Mouse (Mus musculus) ovary, postnatal 36 days (tissue): Measurements from ENCODE around the gene Gna15.

ENCODE experiments used
- DNase-seq: peaks from one replicate; pipeline ENCODE4 v3.0.0; 2022; ENCODE audit warnings: low spot score, mixed read lengths

Gene Gna15

DNA sequence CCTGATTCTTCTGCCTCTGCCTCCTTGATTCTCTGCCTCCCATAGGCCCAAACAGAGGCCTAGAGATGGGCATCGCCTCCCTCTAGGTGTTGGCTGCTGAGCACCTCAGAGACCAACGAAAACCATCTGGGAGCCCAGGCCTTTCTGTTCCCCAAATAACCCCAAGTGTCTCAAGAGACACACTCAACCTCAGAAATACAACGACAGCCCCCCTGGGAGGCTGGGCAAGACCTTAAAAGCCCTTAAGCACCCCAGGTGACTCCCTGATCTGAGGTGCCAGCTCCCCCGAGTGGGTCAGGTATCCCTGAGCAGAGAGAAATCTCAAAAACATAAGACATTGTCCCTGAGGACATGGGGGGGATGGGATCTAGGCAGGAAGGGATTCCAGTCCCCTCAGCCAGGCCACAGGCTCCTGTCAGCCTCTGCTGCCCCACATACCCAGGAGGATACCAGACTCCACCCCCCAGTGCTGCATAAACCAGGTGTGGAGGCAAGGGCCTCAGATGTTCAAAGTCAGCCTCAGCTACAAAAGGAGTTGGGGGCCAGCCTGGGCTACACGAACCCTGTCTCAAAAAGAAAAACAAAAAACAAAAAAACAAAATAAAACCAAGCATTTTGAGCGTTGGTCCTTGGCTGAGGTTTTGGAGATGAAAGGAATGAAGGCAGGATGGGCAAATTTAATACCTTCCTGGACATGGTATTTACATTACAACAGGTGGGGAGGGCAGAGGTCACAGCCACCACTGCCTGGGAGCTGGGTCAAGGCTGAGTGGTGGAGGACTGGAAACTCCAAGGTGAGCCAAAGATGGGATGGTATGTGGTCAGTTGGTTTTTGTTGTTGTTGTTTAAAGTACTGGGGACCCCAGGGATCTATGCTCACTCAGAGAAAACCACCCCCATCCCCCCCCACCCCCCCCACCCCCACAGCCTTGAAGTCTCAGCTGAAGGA is 30.1 kb upstream of the Gna15 start:
- DNase-seq: no peak

DNA sequence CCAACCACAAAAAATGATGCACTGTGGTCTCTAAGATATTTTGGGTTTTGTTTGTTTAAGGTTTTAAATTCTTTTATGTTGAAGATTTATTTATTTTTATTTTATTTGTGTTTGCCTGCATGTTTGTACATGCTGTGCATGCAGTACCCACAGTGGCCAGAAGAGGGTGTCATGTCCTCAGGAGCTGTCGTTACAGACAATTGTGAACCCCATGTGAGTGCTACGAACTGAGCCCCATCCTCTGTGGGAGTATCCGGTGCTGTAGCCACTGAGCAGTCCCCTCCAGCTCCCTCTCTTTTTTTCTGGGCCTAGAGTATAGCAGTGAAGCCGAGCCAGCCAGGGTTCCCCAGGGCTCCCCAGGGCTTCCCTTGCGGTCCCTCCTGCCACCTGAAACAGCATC is 29.2 kb upstream of the Gna15 start:
- DNase-seq: no peak

DNA sequence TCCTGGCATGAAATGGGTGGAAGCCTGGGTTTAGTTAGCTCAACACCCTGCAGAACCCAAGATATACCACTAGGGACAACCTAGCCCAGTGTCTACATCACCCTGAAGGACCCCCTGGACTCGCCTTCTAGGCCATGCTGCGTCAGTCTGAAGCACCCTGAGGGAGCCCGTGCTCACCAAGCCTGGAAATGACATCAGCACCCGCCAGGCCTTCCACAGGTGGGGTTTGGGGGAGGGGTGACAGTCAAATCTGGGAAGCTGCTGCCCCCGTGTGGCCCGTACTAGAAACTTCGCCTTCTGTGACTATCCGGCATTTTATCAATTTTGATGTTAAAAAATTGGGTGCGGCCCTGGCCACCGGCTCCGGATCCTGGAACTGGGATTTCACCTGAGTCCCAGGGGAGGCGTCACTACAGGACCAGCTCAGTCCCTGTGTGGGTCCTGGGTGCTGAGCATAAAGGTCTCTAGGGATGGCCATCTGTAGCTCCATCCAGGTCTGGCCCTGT is 27.6 kb upstream of the Gna15 start:
- peak; percentile 75 for DNase-seq

DNA sequence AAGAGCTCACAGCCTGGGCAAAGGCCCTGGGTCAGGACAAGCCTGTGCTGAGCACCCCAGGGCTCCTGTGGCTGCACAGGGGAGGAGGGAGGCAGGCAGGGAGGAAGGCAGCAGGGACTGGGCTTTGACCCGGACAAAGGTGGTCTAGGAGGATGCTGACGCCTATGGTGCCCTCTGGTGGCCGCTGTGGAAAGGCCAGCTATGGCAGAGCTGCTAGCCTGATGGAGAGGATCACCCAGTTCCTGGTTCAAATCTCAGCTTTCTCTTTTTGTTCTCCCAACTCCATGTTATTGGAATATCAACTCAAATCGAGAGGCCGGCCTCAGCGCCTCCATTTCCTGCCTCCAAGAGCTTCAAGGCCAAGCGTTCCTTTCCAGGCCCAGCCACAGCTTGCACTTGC is 26.2 kb upstream of the Gna15 start:
- peak; percentile 69 for DNase-seq

DNA sequence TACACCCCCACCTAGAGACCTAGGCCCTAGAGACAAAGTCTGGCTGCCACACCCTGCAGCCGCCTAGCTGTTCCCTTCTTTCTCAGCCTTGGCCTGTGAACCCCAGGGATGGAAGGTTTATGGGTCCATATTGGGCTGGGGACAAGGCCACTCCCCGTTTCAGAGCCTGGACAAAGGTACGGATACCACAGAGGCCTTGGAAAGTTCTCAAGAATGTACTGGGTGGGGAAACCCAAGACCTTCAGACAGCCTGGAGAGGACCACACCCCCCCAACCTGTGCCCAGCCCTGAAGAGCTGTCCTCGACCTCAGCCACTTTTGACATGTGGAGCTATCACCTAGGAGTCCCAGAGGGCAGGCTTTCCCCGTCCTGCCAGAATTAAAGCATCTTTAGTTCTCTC is 24.9 kb upstream of the Gna15 start:
- no peak for DNase-seq

DNA sequence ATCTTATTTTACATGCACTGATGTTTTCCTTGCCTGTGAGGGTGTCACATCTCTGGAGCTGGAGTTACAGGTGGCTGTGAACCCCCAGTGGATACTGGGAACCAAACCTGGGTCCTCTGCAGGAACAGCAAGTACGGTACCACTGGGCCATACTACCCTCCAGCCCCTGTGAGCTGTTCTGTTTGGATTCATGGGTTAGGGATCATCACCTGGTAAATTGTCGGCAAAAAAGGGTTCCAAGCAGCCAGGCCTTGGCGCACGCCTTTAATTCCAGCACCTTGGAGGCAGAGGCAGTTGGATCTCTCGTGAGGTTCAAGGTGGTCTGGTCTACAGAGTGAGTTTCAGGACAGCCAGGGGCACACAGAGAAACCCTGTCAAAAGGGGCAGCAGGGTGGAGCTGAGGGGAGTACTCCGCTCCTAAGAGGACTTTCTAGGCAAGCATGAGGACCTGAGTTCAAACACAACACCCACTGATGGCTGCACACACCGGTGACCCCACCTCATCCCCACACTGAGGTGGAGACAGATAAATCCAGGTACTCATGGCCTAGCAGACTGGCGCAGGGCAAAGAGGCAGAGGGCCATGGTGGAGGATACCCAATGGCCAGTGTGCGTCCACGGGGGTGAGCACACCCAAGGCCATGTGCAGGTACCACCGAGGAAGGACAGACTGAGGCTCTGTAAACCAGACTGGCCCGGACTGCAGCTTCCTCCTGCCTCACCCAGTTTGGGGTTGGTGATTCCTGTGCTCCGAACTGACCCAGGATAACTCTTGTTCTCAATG is 23.0 kb upstream of the Gna15 start:
- no peak for DNase-seq

DNA sequence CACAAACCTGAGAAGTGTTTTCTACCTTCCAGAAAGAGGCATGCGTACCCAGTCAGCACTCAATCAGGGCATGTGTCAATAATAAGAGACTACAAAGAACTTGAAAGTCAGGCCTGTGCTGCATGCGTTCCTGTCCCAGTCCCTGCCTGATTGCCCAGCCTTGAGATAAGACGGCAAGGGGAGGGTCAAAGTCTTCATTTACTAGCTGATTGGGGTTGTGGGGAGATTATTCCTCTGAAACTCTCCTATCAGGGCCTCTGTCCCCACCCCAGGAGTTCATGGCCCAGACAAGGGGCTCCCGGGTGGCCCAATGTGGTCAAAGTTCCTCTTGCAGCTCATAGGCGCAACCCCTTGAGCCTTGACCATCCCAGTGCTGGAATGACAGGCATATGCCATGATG is 22.3 kb upstream of the Gna15 start:
- no peak for DNase-seq

DNA sequence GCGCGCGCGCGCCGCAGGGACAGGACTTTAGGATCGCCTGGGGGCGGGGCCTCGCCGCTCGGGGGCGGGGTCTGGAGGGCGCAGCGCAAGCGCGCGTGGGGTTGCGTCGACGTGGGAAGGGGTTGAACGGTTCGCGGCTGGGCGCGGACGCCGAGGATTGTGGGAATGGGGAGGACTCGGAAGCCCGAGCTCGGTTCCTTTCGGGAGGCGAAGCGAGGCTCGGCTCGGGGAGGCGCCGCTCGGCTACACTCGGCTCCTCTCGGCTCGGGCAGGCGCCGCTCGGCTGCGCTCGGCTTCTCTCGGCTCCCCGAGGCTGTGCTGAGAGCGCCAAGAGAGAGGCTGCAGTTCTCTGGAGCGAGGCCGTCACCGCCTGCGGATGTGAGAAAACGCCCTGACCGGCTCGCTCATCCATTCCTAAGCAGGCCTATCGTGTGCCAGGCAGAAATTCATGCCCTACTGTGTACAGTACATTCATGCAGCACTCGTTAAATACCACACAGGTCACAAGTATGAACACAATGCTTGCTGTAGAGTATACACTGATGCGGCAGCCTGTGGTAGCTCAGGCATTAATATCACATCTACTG is 21.2 kb upstream of the Gna15 start, which contains the start of gene Gna11:
Gna11 (minus strand) TSS at position 30 of the 587 bp plus-strand sequence.
- DNase-seq: peak; percentile 100

DNA sequence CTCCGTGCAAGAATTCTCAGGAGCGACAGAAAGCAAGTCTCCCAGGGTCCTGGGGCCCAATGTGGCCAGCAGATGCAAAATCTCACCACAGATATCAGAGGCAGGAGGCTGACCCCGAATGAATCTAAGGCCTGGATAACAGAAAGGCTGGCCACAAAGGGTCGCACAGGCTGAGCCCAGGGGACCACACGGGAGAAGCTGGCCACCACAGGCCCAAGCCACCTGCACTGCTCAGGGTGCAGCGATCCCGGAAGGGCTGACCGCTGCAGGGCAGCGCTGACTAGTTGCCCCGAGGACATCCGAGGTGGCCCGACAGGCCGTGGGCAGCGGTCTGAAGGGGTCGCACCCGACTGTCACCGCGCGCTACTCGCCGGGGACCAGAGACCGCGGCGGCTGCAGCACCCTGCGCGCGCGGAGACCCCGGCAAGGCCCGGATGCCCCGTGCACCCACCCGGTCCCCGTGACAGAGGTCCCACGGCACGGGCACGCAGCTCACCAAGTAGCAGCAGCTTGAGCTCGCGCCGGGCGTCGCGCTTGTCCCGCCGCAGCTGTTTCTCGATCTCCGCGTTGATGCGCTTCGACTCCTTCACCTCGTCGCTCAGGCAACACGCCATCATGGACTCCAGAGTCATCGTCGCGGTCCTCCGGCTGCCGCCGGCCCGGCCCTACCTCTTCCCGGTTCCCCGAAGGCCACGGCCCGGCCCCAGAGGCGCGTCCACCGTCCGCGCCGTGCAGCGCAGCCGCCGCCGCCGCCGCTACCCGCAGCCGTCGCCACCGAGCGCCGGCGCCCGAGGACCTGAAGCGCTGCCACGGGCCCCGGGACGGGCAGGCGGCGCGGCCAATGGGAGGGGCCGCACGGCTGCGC is 20.5 kb upstream of the Gna15 start:
- no peak for DNase-seq

DNA sequence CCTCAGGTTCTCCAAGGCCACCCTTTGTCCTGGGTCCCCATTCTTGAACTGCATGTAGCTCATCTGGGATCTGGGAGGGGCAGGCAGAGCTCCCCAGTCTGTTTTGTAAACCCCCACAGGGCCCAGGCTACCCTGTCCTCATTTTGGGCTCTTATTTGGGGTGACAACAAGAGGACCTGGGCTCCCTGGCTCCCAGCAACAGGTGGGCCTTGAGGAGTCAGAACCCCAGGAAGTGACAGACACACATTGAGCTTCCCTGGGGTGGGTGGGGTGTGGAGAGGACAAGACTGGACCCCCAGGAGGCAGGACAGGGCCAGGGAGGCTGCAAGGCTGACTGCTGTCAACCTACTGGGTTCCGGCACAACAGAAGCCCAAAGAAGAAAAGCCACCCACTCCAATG is 19.6 kb upstream of the Gna15 start:
- DNase-seq: no peak

DNA sequence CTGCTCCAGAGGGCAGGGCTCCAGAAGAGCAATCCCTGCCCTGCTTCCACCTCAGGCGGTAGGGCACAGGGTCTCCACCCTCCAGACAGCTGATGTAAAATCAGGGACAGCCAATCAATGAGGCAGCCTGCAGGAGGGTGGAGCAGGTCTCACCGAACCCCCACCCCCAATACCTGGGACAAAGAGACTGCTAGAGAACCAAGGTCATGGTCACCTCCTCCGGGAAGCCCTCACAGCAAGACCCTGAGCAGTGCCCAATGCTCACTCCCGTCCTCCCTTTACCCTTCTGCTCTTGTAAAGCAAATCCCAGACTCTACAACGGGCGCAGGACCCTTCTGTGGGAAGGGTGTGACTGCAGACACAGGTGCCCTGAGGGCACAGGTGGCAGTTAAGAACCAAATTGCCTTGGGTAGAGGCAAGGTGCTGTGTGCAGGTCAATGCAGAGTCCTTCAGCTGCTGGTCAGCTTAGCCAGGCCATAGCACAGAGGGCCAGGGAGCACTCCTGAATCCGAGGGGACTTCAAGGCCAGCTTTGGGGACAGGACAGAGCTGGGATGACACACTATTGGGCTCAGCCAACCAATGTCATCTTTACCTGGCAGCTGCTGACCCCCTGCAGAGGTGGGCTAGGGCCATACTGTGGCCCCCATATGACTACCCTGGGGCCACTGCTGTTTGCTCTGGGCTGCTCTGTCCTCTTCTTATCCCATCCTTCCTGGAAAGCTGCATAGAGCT is 18.9 kb upstream of the Gna15 start:
- no peak for DNase-seq

DNA sequence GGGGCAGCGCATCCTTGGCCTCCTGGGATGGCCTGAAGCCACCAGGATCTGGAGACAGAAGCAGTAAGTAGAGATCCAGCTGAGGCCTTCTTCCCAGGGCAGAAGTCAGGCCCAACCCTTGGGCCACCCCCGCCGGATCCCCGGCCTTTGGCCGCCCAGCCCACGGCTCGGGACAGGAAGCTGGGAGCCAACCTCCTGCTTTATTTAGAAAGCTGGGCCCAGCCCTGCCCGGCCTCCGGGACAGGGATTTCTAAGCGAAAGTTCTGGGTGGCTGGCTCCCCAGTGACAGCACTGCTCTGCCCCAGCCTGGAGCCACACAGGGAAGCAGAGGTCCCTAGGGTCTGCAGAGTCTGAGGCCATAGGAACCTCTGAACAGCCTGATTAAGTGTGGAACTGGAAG is 17.8 kb upstream of the Gna15 start:
- peak; percentile 42 for DNase-seq

DNA sequence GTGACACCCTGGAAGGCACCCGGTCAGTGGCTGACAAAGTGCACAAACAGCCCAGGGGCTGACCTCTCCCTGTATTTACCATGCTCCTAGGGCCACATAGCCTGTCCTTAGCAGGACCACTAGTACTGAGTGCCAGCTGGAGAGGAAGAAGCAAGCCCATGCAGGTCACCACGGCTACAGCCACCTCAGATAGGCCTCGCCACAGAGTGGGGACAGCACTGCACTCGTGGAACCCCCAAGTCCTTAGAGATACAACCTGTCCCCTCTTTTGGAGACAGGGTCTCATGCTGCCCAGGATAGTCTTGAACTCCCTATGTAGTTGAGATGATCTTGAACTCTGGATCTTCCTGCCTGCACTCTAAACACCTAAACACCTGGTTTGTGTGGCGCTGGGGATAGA is 17.3 kb upstream of the Gna15 start:
- DNase-seq: no peak

DNA sequence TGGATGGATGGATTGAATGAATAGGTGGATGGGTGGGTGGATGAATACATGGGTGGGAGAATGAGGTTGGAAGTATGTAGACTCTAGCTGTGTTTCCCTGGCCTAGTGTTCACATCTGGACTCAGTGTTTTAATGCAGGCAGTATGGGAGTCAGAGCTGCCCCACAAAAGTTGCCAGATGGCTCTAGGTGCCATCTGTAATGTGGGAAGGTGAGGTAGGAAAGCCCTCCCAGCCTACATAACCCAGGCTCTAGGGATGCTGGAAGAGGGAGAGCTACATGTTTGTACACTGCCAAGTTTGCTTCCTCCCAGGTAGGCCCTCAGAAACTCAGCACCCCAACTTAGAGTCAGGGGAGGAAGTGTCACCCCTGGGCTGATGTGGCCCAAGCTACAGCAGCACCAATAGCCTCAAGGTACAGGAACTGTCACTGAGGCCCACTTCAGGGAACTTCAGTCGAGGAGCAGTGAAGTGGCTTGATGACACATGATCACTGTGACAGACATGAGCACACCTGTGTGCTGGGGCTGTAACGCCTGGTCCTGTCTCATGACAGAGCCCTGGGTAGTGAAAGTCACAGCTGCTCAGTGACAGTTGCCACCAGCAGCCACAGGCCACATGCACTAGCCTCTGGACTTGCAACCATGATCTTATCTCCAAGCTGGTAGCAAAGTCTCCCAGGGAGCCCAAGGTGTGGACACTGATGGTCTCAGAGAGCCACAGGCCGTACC is 14.5 kb upstream of the Gna15 start:
- no peak for DNase-seq

DNA sequence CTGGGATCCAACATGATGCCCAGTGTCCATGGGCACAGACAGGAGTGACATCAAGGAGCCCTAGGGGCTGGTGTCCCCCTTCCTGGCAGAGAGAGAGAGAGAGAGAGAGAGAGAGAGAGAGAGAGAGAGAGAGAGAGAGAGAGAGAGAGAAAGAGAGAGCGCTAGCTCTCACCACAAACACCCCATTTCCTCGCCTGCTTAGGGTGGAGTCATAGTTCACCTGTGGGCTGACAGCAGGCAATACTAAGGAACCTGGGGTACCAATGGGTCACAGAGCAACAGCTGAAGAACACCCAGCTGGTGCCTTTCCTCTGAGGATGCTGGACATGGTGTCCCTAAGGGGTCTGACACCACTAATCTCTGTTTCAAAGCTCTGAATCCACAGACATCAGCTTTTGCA is 13.4 kb upstream of the Gna15 start:
- no peak for DNase-seq

DNA sequence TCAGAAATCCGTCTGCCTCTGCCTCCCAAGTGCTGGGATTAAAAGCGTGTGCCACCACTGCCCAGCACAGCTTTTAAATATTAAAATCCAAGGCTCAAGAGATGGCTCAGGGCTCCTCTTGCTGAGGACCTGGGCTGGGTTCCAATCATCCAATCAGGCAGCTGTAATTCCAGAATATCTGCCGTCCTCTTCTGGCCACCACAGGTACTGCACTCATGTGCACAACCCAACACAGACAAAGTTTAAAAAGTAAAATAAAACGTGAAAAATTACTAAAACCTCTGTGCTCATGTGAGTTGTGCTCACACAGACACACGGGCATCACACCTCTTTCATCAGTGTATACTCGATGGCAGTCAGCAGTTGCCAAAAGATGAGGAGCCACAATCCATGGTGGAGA is 12.7 kb upstream of the Gna15 start:
- DNase-seq: no peak

DNA sequence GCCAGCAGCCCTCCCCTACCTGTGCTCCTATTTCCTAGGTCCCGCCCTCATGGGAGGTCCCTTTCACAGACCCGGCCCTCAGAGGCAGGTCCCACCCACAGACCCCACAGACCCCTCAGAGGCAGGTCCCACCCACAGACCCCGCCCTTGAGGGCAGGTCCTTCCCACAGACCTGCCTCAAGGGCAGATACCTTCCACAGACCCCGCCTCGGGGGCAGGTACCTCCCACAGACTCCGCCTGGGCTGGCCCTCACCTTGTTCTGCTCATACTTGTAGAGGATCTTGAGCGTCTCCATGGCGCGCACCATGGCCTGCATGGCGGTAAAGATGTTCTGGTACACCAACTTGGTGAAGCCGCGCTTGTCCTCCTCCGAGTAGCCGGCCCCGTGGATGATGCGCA is 10.8 kb upstream of the Gna15 start:
- DNase-seq: no peak

DNA sequence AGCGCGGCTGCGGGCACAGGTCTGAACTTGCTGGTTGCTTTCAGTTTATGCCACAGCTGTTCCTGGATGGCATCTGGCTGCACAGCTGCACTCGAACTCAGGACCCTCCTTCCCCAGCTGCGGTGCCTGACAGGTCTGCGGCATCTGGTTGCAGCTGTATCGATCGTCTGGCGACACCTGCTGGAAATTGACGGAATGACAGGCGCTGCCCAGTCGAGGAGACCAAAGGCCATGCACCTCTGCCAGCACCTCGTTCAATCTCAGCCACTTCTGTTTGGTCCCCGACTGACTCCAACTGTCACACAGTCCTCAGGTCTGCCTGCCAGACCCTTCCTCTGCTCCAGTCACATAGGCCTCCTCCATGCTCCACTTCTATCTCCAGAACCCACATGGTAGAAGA is 2.8 kb upstream of the Gna15 start:
- DNase-seq: peak; percentile 75

DNA sequence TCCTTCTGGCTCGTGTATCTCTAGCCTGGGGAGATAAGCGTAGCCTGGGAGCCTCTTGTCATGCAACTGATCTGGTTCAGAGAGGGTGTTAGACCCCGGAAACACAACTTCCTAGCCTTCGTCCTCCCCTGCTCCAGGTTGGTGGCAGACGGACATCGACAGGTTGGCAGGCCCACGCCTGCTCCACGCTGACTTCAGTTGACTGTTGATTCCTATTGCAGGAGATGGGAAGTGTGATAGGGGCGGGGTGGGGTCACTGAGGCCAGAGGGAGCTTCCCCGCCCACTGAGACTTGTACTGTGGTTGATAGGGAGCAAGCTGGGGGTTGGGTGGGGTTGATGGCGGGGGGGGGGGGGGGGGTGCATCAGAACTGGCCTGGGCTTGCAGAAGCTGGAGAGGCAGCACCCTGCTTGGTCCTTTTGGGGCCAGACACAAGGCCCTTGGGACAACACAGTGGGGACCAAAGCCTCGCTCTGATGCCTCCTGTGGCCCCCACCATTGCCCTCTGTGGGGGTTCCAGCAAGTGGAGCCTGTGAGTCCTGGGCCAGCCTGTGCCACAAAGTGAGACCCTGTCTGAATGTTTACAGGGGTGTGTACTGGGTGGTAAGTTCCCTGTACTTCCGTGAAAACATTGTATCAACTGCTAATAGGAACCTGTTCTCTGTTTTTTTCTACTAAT is 1.1 kb upstream of the Gna15 start:
- no peak for DNase-seq

DNA sequence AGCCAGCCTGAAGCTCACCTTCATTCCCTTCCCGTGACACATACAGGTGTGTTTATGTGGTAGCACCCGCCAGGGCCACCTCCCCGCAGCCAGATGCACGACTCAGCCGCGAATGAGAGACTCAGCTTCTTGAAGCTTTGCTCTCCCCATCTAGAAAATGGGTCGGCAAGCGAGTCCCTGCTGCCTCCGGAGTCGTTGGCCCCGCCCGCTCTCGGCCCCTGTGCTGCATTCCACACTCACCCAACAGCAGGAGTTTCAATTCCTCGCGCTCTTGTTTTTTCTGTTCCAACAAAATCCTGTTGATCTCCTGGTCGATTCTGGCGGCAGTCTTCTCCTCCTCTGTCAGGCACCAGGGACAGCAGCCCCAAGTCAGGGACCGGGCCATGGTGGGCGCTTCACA is 455 bp downstream of the Gna15 start:
- DNase-seq: no peak
